Mouse (Mus musculus): ENCODE results near the gene Sec24d. TPM values are rescaled to one million over a fixed set of nuclear protein-coding genes. Genes with fewer than 3 reads are reported as not detected.
"Not testable (repeated sequence)": the region's sequence is repeated elsewhere in the genome, so short reads cannot be mapped to it uniquely, and the experiment has no call there.

The Sec24d gene
- polyA plus RNA-seq, 1 experiment from 2014 or later: 70.1 TPM

- no peak overlapping the region for H3K4me2 ChIP-seq (replicated peaks; ENCODE audit: low read depth, low read length)
- no peaks in the 10 kb centered on the region for H3K27me3 ChIP-seq (ENCODE audit: insufficient read depth, low read length)
- H3K9ac ChIP-seq (replicated peaks; ENCODE audit: low read length): no peak overlapping the region
- no peak overlapping the region for H3K4me3 ChIP-seq (ENCODE audit: low read length)
- H3K36me3 ChIP-seq (ENCODE audit: insufficient read depth, low read length): peaks cover 41% of the 10 kb centered on the region
- H3K27ac ChIP-seq (ENCODE audit: low read length): no peak overlapping the region
- no peaks in the 10 kb centered on the region for H3K4me1 ChIP-seq (ENCODE audit: insufficient read depth, low read length)
- no peak for ATAC-seq (ENCODE audit: low FRiP score, low TSS enrichment)
- no peaks in the 10 kb centered on the region for H3K9me3 ChIP-seq (ENCODE audit: low read length)
- 92% methylated on average over 5 of the region's 5 CpGs for WGBS
These were observed 103.7 kb downstream of the Sec24d start for GRCm38 (mm10) chr3:123370927-123371326.

- Histone ChIP-seq H3K4me3 (ENCODE audit: low read length) (no peak overlapping the region), H3K27me3 (ENCODE audit: insufficient read depth, low read length) (no peaks in the 10 kb centered on the region), H3K9me3 (ENCODE audit: low read length) (no peaks in the 10 kb centered on the region), H3K36me3 (ENCODE audit: insufficient read depth, low read length) (peaks cover 41% of the 10 kb centered on the region), H3K9ac (replicated peaks; ENCODE audit: low read length) (no peak overlapping the region), H3K4me1 (ENCODE audit: insufficient read depth, low read length) (no peaks in the 10 kb centered on the region), H3K27ac (ENCODE audit: low read length) (no peak overlapping the region), H3K4me2 (replicated peaks; ENCODE audit: low read depth, low read length) (no peak overlapping the region)
- peak; percentile 87 for ATAC-seq (ENCODE audit: low FRiP score, low TSS enrichment)
- WGBS: 23% methylated on average over 11 of the region's 11 CpGs
These were observed 104.7 kb downstream of the Sec24d start for GRCm38 (mm10) chr3:123371766-123372535.

- H3K36me3 ChIP-seq (ENCODE audit: insufficient read depth, low read length): peaks cover 25% of the 10 kb centered on the region
- no peak overlapping the region for H3K4me3 ChIP-seq (ENCODE audit: low read length)
- H3K27me3 ChIP-seq (ENCODE audit: insufficient read depth, low read length): no peaks in the 10 kb centered on the region
- no peak for ATAC-seq (ENCODE audit: low FRiP score, low TSS enrichment)
- no peaks in the 10 kb centered on the region for H3K4me1 ChIP-seq (ENCODE audit: insufficient read depth, low read length)
- H3K4me2 ChIP-seq (replicated peaks; ENCODE audit: low read depth, low read length): no peak overlapping the region
- no peak overlapping the region for H3K9ac ChIP-seq (replicated peaks; ENCODE audit: low read length)
- H3K27ac ChIP-seq (ENCODE audit: low read length): no peak overlapping the region
- no peaks in the 10 kb centered on the region for H3K9me3 ChIP-seq (ENCODE audit: low read length)
- WGBS: 92% methylated on average over 3 of the region's 3 CpGs
These were observed 109.3 kb downstream of the Sec24d start for GRCm38 (mm10) chr3:123376562-123376961.

- peak overlapping the region; percentile 64 for H3K4me2 ChIP-seq (replicated peaks; ENCODE audit: low read depth, low read length)
- H3K4me1 ChIP-seq (ENCODE audit: insufficient read depth, low read length): peaks cover 13% of the 10 kb centered on the region
- H3K9ac ChIP-seq (replicated peaks; ENCODE audit: low read length): no peak overlapping the region
- no peak overlapping the region for H3K27ac ChIP-seq (ENCODE audit: low read length)
- 90% methylated on average over 7 of the region's 7 CpGs for WGBS
- no peaks in the 10 kb centered on the region for H3K9me3 ChIP-seq (ENCODE audit: low read length)
- H3K36me3 ChIP-seq (ENCODE audit: insufficient read depth, low read length): 0 out of 2 replicates have a peak, but pooled peaks cover 2% of the 10 kb centered on the region
- no peaks in the 10 kb centered on the region for H3K27me3 ChIP-seq (ENCODE audit: insufficient read depth, low read length)
- H3K4me3 ChIP-seq (ENCODE audit: low read length): peak overlapping the region; percentile 87; the same call in 1 of the 2 replicates
- ATAC-seq (ENCODE audit: low FRiP score, low TSS enrichment): no peak
These were observed 117.2 kb downstream of the Sec24d start for GRCm38 (mm10) chr3:123384435-123384834.

- H3K9ac ChIP-seq (replicated peaks; ENCODE audit: low read length): peak overlapping the region; percentile 78
- peaks cover 13% of the 10 kb centered on the region for H3K4me1 ChIP-seq (ENCODE audit: insufficient read depth, low read length)
- peak overlapping the region; percentile 97 for H3K27ac ChIP-seq (ENCODE audit: low read length)
- WGBS: 12% methylated on average over 6 of the region's 6 CpGs
- H3K4me3 ChIP-seq (ENCODE audit: low read length): peak overlapping the region; percentile 87
- peak overlapping the region; percentile 64 for H3K4me2 ChIP-seq (replicated peaks; ENCODE audit: low read depth, low read length)
- peak; percentile 10; the same call in 1 of the 2 replicates for ATAC-seq (ENCODE audit: low FRiP score, low TSS enrichment)
- H3K27me3 ChIP-seq (ENCODE audit: insufficient read depth, low read length): no peaks in the 10 kb centered on the region
- 0 out of 2 replicates have a peak, but pooled peaks cover 2% of the 10 kb centered on the region for H3K36me3 ChIP-seq (ENCODE audit: insufficient read depth, low read length)
- H3K9me3 ChIP-seq (ENCODE audit: low read length): no peaks in the 10 kb centered on the region
These were observed 117.8 kb downstream of the Sec24d start for GRCm38 (mm10) chr3:123385118-123385485.

GRCm38 (mm10) chr3:123385486-123386156 is 118.4 kb downstream of the Sec24d start, which contains the start of gene Mettl14:
Gene Mettl14 (minus strand): TSS chr3:123386108.
- no peaks in the 10 kb centered on the region for H3K9me3 ChIP-seq (ENCODE audit: low read length)
- peaks cover 13% of the 10 kb centered on the region for H3K4me1 ChIP-seq (ENCODE audit: insufficient read depth, low read length)
- no peaks in the 10 kb centered on the region for H3K27me3 ChIP-seq (ENCODE audit: insufficient read depth, low read length)
- H3K36me3 ChIP-seq (ENCODE audit: insufficient read depth, low read length): 0 out of 2 replicates have a peak, but pooled peaks cover 2% of the 10 kb centered on the region
- ATAC-seq (ENCODE audit: low FRiP score, low TSS enrichment): peak; percentile 99
- WGBS: under 1% methylated on average over 41 of the region's 41 CpGs
- H3K4me2 ChIP-seq (replicated peaks; ENCODE audit: low read depth, low read length): peak within 1 kb of the TSS; percentile 64
- peak within 1 kb of the TSS; percentile 97 for H3K27ac ChIP-seq (ENCODE audit: low read length)
- peak within 1 kb of the TSS; percentile 78 for H3K9ac ChIP-seq (replicated peaks; ENCODE audit: low read length)
- H3K4me3 ChIP-seq (ENCODE audit: low read length): peak within 1 kb of the TSS; percentile 87

GRCm38 (mm10) chr3:123386157-123386780 is 119.0 kb downstream of the Sec24d start:
- Histone ChIP-seq H3K4me1 (ENCODE audit: insufficient read depth, low read length) (peaks cover 13% of the 10 kb centered on the region), H3K4me3 (ENCODE audit: low read length) (peak overlapping the region; percentile 87), H3K27ac (ENCODE audit: low read length) (peak overlapping the region; percentile 97), H3K9ac (replicated peaks; ENCODE audit: low read length) (peak overlapping the region; percentile 78), H3K4me2 (replicated peaks; ENCODE audit: low read depth, low read length) (peak overlapping the region; percentile 64)
- H3K9me3 ChIP-seq (ENCODE audit: low read length); H3K36me3 ChIP-seq (ENCODE audit: insufficient read depth, low read length); H3K27me3 ChIP-seq (ENCODE audit: insufficient read depth, low read length): not testable (repeated sequence)
- peak; percentile 70 for ATAC-seq (ENCODE audit: low FRiP score, low TSS enrichment)
- 19% methylated on average over 12 of the region's 12 CpGs for WGBS

- H3K9ac ChIP-seq (replicated peaks; ENCODE audit: low read length): no peak overlapping the region
- H3K9me3 ChIP-seq (ENCODE audit: low read length): no peaks in the 10 kb centered on the region
- no peak overlapping the region for H3K4me3 ChIP-seq (ENCODE audit: low read length)
- no peak overlapping the region for H3K4me2 ChIP-seq (replicated peaks; ENCODE audit: low read depth, low read length)
- no peaks in the 10 kb centered on the region for H3K27me3 ChIP-seq (ENCODE audit: insufficient read depth, low read length)
- no peak overlapping the region for H3K27ac ChIP-seq (ENCODE audit: low read length)
- 0 out of 2 replicates have a peak, but pooled peaks cover 6% of the 10 kb centered on the region for H3K4me1 ChIP-seq (ENCODE audit: insufficient read depth, low read length)
- no peaks in the 10 kb centered on the region for H3K36me3 ChIP-seq (ENCODE audit: insufficient read depth, low read length)
- 87% methylated on average over 4 of the region's 4 CpGs for WGBS
- no peak for ATAC-seq (ENCODE audit: low FRiP score, low TSS enrichment)
These were observed 123.9 kb downstream of the Sec24d start for GRCm38 (mm10) chr3:123391180-123391579.

GRCm38 (mm10) chr3:123395611-123396010 is 128.4 kb downstream of the Sec24d start:
- no peak overlapping the region for H3K27ac ChIP-seq (ENCODE audit: low read length)
- no peaks in the 10 kb centered on the region for H3K36me3 ChIP-seq (ENCODE audit: insufficient read depth, low read length)
- no peak overlapping the region for H3K9ac ChIP-seq (replicated peaks; ENCODE audit: low read length)
- peak; percentile 69; the same call in 1 of the 2 replicates for ATAC-seq (ENCODE audit: low FRiP score, low TSS enrichment)
- H3K4me3 ChIP-seq (ENCODE audit: low read length): no peak overlapping the region
- 0 out of 2 replicates have a peak, but pooled peaks cover 6% of the 10 kb centered on the region for H3K4me1 ChIP-seq (ENCODE audit: insufficient read depth, low read length)
- 40% methylated on average over 5 of the region's 5 CpGs for WGBS
- no peaks in the 10 kb centered on the region for H3K9me3 ChIP-seq (ENCODE audit: low read length)
- no peak overlapping the region for H3K4me2 ChIP-seq (replicated peaks; ENCODE audit: low read depth, low read length)
- no peaks in the 10 kb centered on the region for H3K27me3 ChIP-seq (ENCODE audit: insufficient read depth, low read length)

Data from kidney, embryonic 16.5 days (tissue).